Mouse (Mus musculus) thymus, adult 2 months (tissue): ENCODE measurements around the gene 6720489N17Rik.
"Not testable (repeated sequence)": the region's sequence is repeated elsewhere in the genome, so short reads cannot be mapped to it uniquely, and the experiment has no call there.

Source experiments
- CTCF ChIP-seq: fragments of 200-500 bp; IDR thresholded peaks from 2 replicates; pipeline ENCODE4 v1.5.1; 2012; ENCODE audit warnings: mild to moderate bottlenecking, control low read depth, low read length, moderate library complexity, borderline replicate concordance; ENCODE audit not compliant: control insufficient read depth, poor library complexity, insufficient read depth; ENCODE audit errors: extremely low read depth
- POLR2A ChIP-seq: fragments of 200-500 bp; IDR thresholded peaks from 2 replicates; pipeline ENCODE4 v1.6.1; 2012; ENCODE audit warnings: mild to moderate bottlenecking, low read length, control low read depth, moderate library complexity; ENCODE audit not compliant: control insufficient read depth, poor library complexity, insufficient read depth; ENCODE audit errors: extremely low read depth

- not testable (repeated sequence) for TF ChIP-seq POLR2A, CTCF
Observed at GRCm38 (mm10) chr13:62623577-62624276, at the start of gene 6720489N17Rik.
